ENCODE assay signal across 1 mouse cellular context in genomic region chr11:59537218-59538130, GRCm38 (mm10).
A peak's percentile ranks its signal among the peaks of the same experiment; 100 is the strongest.
TF ChIP-seq lines count a peak whose summit lies in the region.

No protein-coding gene starts in this region.

TF ChIP-seq in MEL, 35 proteins besides CTCF, POLR2A, EP300 and RAD21 (continued from another document):
- TF ChIP-seq ZKSCAN1 (IDR thresholded peaks at IDR 0.05; ENCODE audit: low read depth, low read length) (no peak), SMC3 (IDR thresholded peaks at IDR 0.05; ENCODE audit: low read depth, low read length) (peak; percentile 48), POLR2AphosphoS5 (IDR thresholded peaks at IDR 0.05; ENCODE audit: borderline replicate concordance, low read depth, low read length) (no peak), KAT2A (conservative IDR thresholded peaks at IDR 0.05; ENCODE audit: low read depth, low read length) (no peak), ELF1 (IDR thresholded peaks at IDR 0.05; ENCODE audit: low read depth, low read length) (0 out of 2 replicates have a peak, but pooled peaks have one; percentile 26)
